Mouse (Mus musculus) MEL (cell line): ENCODE measurements at regions not wholly inside any gene's neighbourhood (a gene's known extent, or its start where the extent isn't known, plus 50 kb on each side); places are given as distances from the start of the nearest gene placed in this dataset.

Experiments used
- DNase-seq: peaks from one replicate; pipeline ENCODE4 v3.0.0; 2011; ENCODE audit warnings: low read depth, low spot score
- H3K27ac ChIP-seq: 2 replicates; pipeline ENCODE4 v1.5.1; 2012; ENCODE audit warnings: low read depth, mild to moderate bottlenecking, control low read depth, low read length, moderate library complexity; ENCODE audit not compliant: control insufficient read depth
- H3K27me3 ChIP-seq, 2 experiments: fragments of 150-350 bp in 1 of 2; sonication (generic) in 1 of 2; 2 replicates each; pipeline ENCODE4 v1.6.1; 2012; ENCODE audit warnings: low read length in 2 of 2, mild to moderate bottlenecking in 2 of 2, improper control_type of control experiment in 1 of 2, moderate library complexity in 1 of 2; ENCODE audit not compliant: insufficient read depth in 2 of 2, control insufficient read depth in 1 of 2
- H3K36me3 ChIP-seq, 2 experiments: 2 replicates each; pipeline ENCODE4 v1.6.1; 2012 to 2014; ENCODE audit warnings: low read length in 2 of 2, improper control_type of control experiment in 1 of 2, inconsistent platforms in 1 of 2, mild to moderate bottlenecking in 1 of 2; ENCODE audit not compliant: insufficient read depth in 2 of 2, control insufficient read depth in 1 of 2
- H3K4me1 ChIP-seq, 2 experiments: fragments of 150-350 bp in 1 of 2; sonication (generic) in 1 of 2; 2 replicates each; pipeline ENCODE4 v1.6.1; 2012; ENCODE audit warnings: low read length in 2 of 2, improper control_type of control experiment in 1 of 2, mild to moderate bottlenecking in 1 of 2; ENCODE audit not compliant: insufficient read depth in 2 of 2, control insufficient read depth in 1 of 2
- H3K4me3 ChIP-seq, 2 experiments: fragments of 150-350 bp in 1 of 2; sonication (generic) in 1 of 2; 2 replicates each; pipeline ENCODE4 v1.5.1; 2012; ENCODE audit warnings: low read depth in 2 of 2, low read length in 2 of 2, mild to moderate bottlenecking in 2 of 2, moderate library complexity in 2 of 2, control low read depth in 1 of 2, improper control_type of control experiment in 1 of 2; ENCODE audit not compliant: control insufficient read depth in 1 of 2, insufficient read depth in 1 of 2
- H3K79me2 ChIP-seq: 2 replicates; pipeline ENCODE4 v1.6.1; 2012; ENCODE audit warnings: mild to moderate bottlenecking, low read length, moderate library complexity; ENCODE audit not compliant: control insufficient read depth, poor library complexity, insufficient read depth
- H3K9ac ChIP-seq: 2 replicates; pipeline ENCODE4 v1.6.1; 2012; ENCODE audit warnings: low read depth, mild to moderate bottlenecking, control low read depth, low read length, moderate library complexity; ENCODE audit not compliant: control insufficient read depth, poor library complexity, severe bottlenecking
- H3K9me3 ChIP-seq: fragments of 150-350 bp; sonication (generic); replicated peaks from 2 replicates; pipeline ENCODE4 v1.6.1; 2012; ENCODE audit warnings: mild to moderate bottlenecking, low read length, improper control_type of control experiment, moderate library complexity; ENCODE audit not compliant: insufficient read depth
- CHD1 ChIP-seq: IDR thresholded peaks from 2 replicates; pipeline ENCODE4 v1.6.1; 2012; ENCODE audit warnings: low read depth, mild to moderate bottlenecking, inconsistent platforms, low read length, improper control_type of control experiment
- CHD2 ChIP-seq: IDR thresholded peaks from 2 replicates; pipeline ENCODE4 v1.6.1; 2011; ENCODE audit warnings: low read length, improper control_type of control experiment
- HCFC1 ChIP-seq: IDR thresholded peaks from 2 replicates; pipeline ENCODE4 v1.6.1; 2012; ENCODE audit warnings: low read depth, mild to moderate bottlenecking, inconsistent platforms, low read length, improper control_type of control experiment, moderate library complexity
- JUND ChIP-seq: IDR thresholded peaks from 2 replicates; pipeline ENCODE4 v1.6.1; 2011; ENCODE audit warnings: low read depth, mild to moderate bottlenecking, improper control_type of control experiment, low read length
- KAT2A ChIP-seq: conservative IDR thresholded peaks from 2 replicates; pipeline ENCODE4 v1.6.1; 2012; ENCODE audit warnings: low read depth, low read length, improper control_type of control experiment, inconsistent platforms
- MEF2A ChIP-seq: IDR thresholded peaks from 2 replicates; pipeline ENCODE4 v1.6.1; 2014; ENCODE audit warnings: low read depth, mild to moderate bottlenecking, inconsistent platforms, low read length, improper control_type of control experiment; ENCODE audit not compliant: poor library complexity, insufficient replicate concordance, severe bottlenecking; ENCODE audit errors: extremely low read depth
- NRF1 ChIP-seq: IDR thresholded peaks from 2 replicates; pipeline ENCODE4 v1.6.1; 2014; ENCODE audit warnings: low read depth, mild to moderate bottlenecking, inconsistent platforms, low read length, improper control_type of control experiment, moderate library complexity; ENCODE audit not compliant: poor library complexity, insufficient read depth, severe bottlenecking
- POLR2AphosphoS2 ChIP-seq: IDR thresholded peaks from 2 replicates; pipeline ENCODE4 v1.6.1; 2011; ENCODE audit warnings: low read length, improper control_type of control experiment
- SIN3A ChIP-seq: IDR thresholded peaks from 2 replicates; pipeline ENCODE4 v1.6.1; 2012; ENCODE audit warnings: low read length, improper control_type of control experiment, inconsistent platforms
- UBTF ChIP-seq: IDR thresholded peaks from 2 replicates; pipeline ENCODE4 v1.6.1; 2012; ENCODE audit warnings: low read depth, mild to moderate bottlenecking, inconsistent platforms, low read length, improper control_type of control experiment, moderate library complexity, borderline replicate concordance; ENCODE audit not compliant: insufficient read depth
- USF1 ChIP-seq: IDR thresholded peaks from 2 replicates; pipeline ENCODE4 v1.6.1; 2014; ENCODE audit warnings: low read depth, mild to moderate bottlenecking, inconsistent platforms, low read length, improper control_type of control experiment, moderate library complexity
- USF2 ChIP-seq, 2 experiments: IDR thresholded peaks; 2 replicates each; pipeline ENCODE4 v1.6.1; 2011 to 2012; ENCODE audit warnings: improper control_type of control experiment in 2 of 2, low read length in 2 of 2, borderline replicate concordance in 1 of 2, inconsistent platforms in 1 of 2, low read depth in 1 of 2, mild to moderate bottlenecking in 1 of 2; ENCODE audit not compliant: insufficient read depth in 1 of 2
- ZKSCAN1 ChIP-seq: IDR thresholded peaks from 2 replicates; pipeline ENCODE4 v1.6.1; 2012; ENCODE audit warnings: low read depth, mild to moderate bottlenecking, inconsistent platforms, low read length, improper control_type of control experiment, moderate library complexity
- ZMIZ1 ChIP-seq: IDR thresholded peaks from 2 replicates; pipeline ENCODE4 v1.6.1; 2012; ENCODE audit warnings: low read depth, mild to moderate bottlenecking, inconsistent platforms, low read length, improper control_type of control experiment, moderate library complexity

- H3K79me2 ChIP-seq = no peaks in the 10 kb centered on the region
- no peaks in the 10 kb centered on the region for H3K27me3 ChIP-seq
- no peaks in the 10 kb centered on the region for H3K9me3 ChIP-seq
- no peak overlapping the region for H3K9ac ChIP-seq
- H3K27ac ChIP-seq = no peak overlapping the region
- TF ChIP-seq MEF2A (no peak), CHD1 (no peak), ZMIZ1 (no peak), USF1 (no peak), KAT2A (no peak), SIN3A (no peak), ZKSCAN1 (no peak), NRF1 (no peak), POLR2AphosphoS2 (no peak), HCFC1 (no peak), JUND (no peak), UBTF (no peak), USF2 (IDR thresholded peaks at IDR 0.05; ENCODE audit: borderline replicate concordance in 1 of 2, insufficient read depth in 1 of 2, low read depth in 1 of 2, low read length in 2 of 2) (no peak)
- no peaks in the 10 kb centered on the region for H3K36me3 ChIP-seq
- no peak for DNase-seq
- H3K4me3 ChIP-seq = no peak overlapping the region
- no peaks in the 10 kb centered on the region for H3K4me1 ChIP-seq
Observed at GRCm38 (mm10) chr14:14515363-14515762, 114.3 kb downstream of the Olfr721-ps1 start.

DNA sequence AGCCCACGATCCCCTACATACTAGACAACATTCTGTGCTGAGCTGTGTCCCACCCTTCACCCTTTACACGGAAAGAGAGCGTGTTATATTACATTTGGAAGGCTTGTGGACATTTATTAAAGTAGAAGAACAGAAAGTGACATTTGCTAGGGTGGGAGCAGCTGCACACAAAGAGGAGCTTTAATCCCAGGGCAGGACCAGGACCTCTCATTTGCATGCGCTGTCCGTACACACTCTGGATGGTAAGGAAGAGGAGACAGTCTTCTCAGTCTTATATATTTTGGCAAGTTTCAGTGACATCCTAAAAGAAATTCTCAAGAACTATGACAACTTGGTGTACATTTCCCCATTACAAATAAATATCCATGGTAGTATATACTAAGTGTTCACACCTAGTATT, 114.8 kb downstream of the Olfr721-ps1 start:
- Histone ChIP-seq H3K36me3 (no peaks in the 10 kb centered on the region), H3K4me1 (no peaks in the 10 kb centered on the region), H3K27me3 (no peaks in the 10 kb centered on the region), H3K4me3 (no peak overlapping the region), H3K79me2 (no peaks in the 10 kb centered on the region), H3K27ac (no peak overlapping the region), H3K9me3 (no peaks in the 10 kb centered on the region), H3K9ac (no peak overlapping the region)
- no peak for DNase-seq
- no peak for TF ChIP-seq KAT2A

DNA sequence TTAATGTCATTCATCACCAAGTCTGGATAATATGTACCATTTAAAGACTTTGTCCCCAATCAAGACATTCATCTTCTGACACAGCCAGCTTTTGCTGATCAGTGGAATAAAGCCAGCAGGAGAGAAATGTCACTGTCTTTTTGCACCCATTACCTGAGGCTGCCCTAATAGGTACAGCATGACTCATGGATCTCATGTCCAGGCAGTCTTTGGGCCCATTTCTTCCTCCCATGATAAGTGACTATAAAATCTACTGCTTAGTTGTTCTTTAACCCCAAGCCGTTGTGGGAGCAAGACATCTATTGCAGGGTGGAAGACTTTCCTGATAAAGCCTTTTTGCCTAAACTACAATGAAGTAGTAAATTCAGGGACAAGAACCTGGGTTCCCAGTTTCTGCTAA, 116.9 kb downstream of the Olfr721-ps1 start:
- H3K79me2 ChIP-seq = no peaks in the 10 kb centered on the region
- TF ChIP-seq MEF2A = no peak
- no peak for TF ChIP-seq CHD2
- H3K36me3 ChIP-seq = no peaks in the 10 kb centered on the region
- H3K9ac ChIP-seq = no peak overlapping the region
- H3K27me3 ChIP-seq = no peaks in the 10 kb centered on the region
- H3K4me1 ChIP-seq = no peaks in the 10 kb centered on the region
- no peak for DNase-seq
- no peak overlapping the region for H3K27ac ChIP-seq
- H3K9me3 ChIP-seq = no peaks in the 10 kb centered on the region
- no peak overlapping the region for H3K4me3 ChIP-seq
